Mouse (Mus musculus) T-helper 17 cell (primary cell): ENCODE measurements around the gene Cep152.

Experiments used
- in situ Hi-C, 2 experiments: fragments of 300-600 bp; cut with MboI, MseI; formaldehyde crosslinking; loops; 1 replicate in 1 of 2; 2 replicates in 1 of 2; pipeline ENCODE4 v1.15.1; 2025; ENCODE audit warnings: high pct_unique_total_duplicates in 2 of 2

Cep152 gene

GRCm38 (mm10) chr2:125624837-125625351 lies at the start of gene Cep152:
TSS of gene Cep152 (minus strand) at chr2:125625113.
- in situ Hi-C loops = no loop called here

- in situ Hi-C loops = no loop called here
Observed at GRCm38 (mm10) chr2:125672957-125673631, 48.2 kb upstream of the Cep152 start, which contains the start of gene Eid1. TSS of gene Eid1 (plus strand) at chr2:125673095.

- in situ Hi-C loops = no loop called here
Observed at GRCm38 (mm10) chr2:125672568-125672956, 47.6 kb upstream of the Cep152 start.

- in situ Hi-C loops = no loop called here
Observed at GRCm38 (mm10) chr2:125670846-125671245, 45.9 kb upstream of the Cep152 start.

GRCm38 (mm10) chr2:125667721-125668120 lies 42.8 kb upstream of the Cep152 start:
- in situ Hi-C loops = no loop called here

- in situ Hi-C loops = no loop called here
Observed at GRCm38 (mm10) chr2:125667184-125667583, 42.3 kb upstream of the Cep152 start.

GRCm38 (mm10) chr2:125666668-125667067 lies 41.8 kb upstream of the Cep152 start:
- in situ Hi-C loops = no loop called here

GRCm38 (mm10) chr2:125665909-125666308 lies 41.0 kb upstream of the Cep152 start:
- in situ Hi-C loops = no loop called here

- in situ Hi-C loops = no loop called here
Observed at GRCm38 (mm10) chr2:125665213-125665612, 40.3 kb upstream of the Cep152 start.

- in situ Hi-C loops = loop anchor here in 1 of 2 experiments (5.0 kb wide), 1 partner anchor 65 kb away; no protein-coding TSS in a partner anchor
Observed at GRCm38 (mm10) chr2:125662517-125662916, 37.6 kb upstream of the Cep152 start.

GRCm38 (mm10) chr2:125661156-125661555 lies 36.2 kb upstream of the Cep152 start:
- in situ Hi-C loops = loop anchor here in 1 of 2 experiments (5.0 kb wide), 1 partner anchor 66 kb away; no protein-coding TSS in a partner anchor

GRCm38 (mm10) chr2:125660537-125661130 lies 35.7 kb upstream of the Cep152 start:
- in situ Hi-C loops = loop anchor here in 1 of 2 experiments (5.0 kb wide), 1 partner anchor 67 kb away; no protein-coding TSS in a partner anchor

GRCm38 (mm10) chr2:125659823-125660536 lies 35.1 kb upstream of the Cep152 start:
- in situ Hi-C loops = loop anchor here (5.0 kb wide), 3 partner anchors 67 to 167 kb away; no protein-coding TSS in a partner anchor

- in situ Hi-C loops = loop anchor here (5.0 kb wide), 2 partner anchors 77 to 172 kb away; no protein-coding TSS in a partner anchor
Observed at GRCm38 (mm10) chr2:125655391-125655790, 30.5 kb upstream of the Cep152 start.

GRCm38 (mm10) chr2:125653286-125653685 lies 28.4 kb upstream of the Cep152 start:
- in situ Hi-C loops = no loop called here

- in situ Hi-C loops = no loop called here
Observed at GRCm38 (mm10) chr2:125651563-125651962, 26.6 kb upstream of the Cep152 start.

- in situ Hi-C loops = no loop called here
Observed at GRCm38 (mm10) chr2:125650742-125651352, 25.9 kb upstream of the Cep152 start.

GRCm38 (mm10) chr2:125650038-125650437 lies 25.1 kb upstream of the Cep152 start:
- in situ Hi-C loops = no loop called here

- in situ Hi-C loops = no loop called here
Observed at GRCm38 (mm10) chr2:125644912-125645311, 20.0 kb upstream of the Cep152 start.

- in situ Hi-C loops = no loop called here
Observed at GRCm38 (mm10) chr2:125637331-125637730, 12.4 kb upstream of the Cep152 start.

- in situ Hi-C loops = no loop called here
Observed at GRCm38 (mm10) chr2:125630010-125630409, 5.1 kb upstream of the Cep152 start.
